Mouse (Mus musculus): ENCODE measurements around the gene Glul. TPM values are rescaled to one million over a fixed set of nuclear protein-coding genes. Genes with fewer than 3 reads are reported as not detected.

Glul gene
- total and polyA plus RNA-seq, 3 experiments, result 22.6 to 49.1 (median 45.2) TPM

DNA sequence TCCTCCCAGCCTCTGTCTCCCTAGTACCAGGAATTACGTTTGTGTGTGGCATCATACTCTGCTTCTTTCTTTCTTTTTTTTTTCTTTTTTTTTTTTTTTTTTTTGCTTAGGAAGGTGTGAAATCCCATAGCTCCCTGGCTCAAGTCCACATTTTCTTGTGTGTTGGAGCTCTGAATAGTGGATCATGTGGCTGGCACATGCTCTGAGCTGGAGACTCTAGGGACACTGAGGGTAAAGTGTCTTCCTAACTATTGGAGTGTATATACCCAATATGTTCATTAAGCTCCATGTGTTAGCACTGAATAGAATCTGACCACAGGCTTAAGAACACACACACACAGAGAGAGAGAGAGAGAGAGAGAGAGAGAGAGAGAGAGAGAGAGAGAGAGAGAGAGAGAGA, 34.0 kb downstream of the Glul start:
- in situ Hi-C loops (cut with MboI; ENCODE audit: low pct_ligation_motif_present, low pct_unique_long_range_greater_than_20kb, low sequenced_read_pairs), result no loop called here
- no peak overlapping the region for H3K27ac ChIP-seq (ENCODE audit: insufficient read depth, low read depth)
- no peak for DNase-seq (ENCODE audit: extremely low read depth)
- no peak for TF ChIP-seq MEF2A (IDR thresholded peaks at IDR 0.05; ENCODE audit: borderline replicate concordance, low read depth, low read length)
- TF ChIP-seq ETS1 (conservative IDR thresholded peaks at IDR 0.05; ENCODE audit: low read depth, low read length), result no peak
- TF ChIP-seq USF1 (IDR thresholded peaks at IDR 0.05; ENCODE audit: low read depth, low read length), result no peak
- TF ChIP-seq PAX5 (IDR thresholded peaks at IDR 0.05; ENCODE audit: low read length), result no peak
- no peak for TF ChIP-seq RCOR1 (conservative IDR thresholded peaks at IDR 0.05; ENCODE audit: low read depth, low read length)
- no peak for TF ChIP-seq IRF4 (IDR thresholded peaks at IDR 0.05; ENCODE audit: low read depth, low read length)
- TF ChIP-seq CHD1 (IDR thresholded peaks at IDR 0.05; ENCODE audit: low read depth, low read length), result no peak
- no peaks in the 10 kb centered on the region for H3K4me1 ChIP-seq (ENCODE audit: control insufficient read depth in 1 of 2, insufficient read depth in 2 of 2)
- peaks cover 2% of the 10 kb centered on the region for H3K9me3 ChIP-seq (replicated peaks; ENCODE audit: low read length)
- H3K9ac ChIP-seq (ENCODE audit: insufficient read depth, low read depth), result no peak overlapping the region
- no peak overlapping the region for H3K4me3 ChIP-seq (replicated peaks in 1 of 3; ENCODE audit: low read depth in 2 of 3, low read length in 2 of 3, poor library complexity in 1 of 3)
- no peak overlapping the region for H3K4me2 ChIP-seq (ENCODE audit: insufficient read depth, low read depth, poor library complexity, severe bottlenecking)
- H3K36me3 ChIP-seq (replicated peaks in 1 of 2; ENCODE audit: control insufficient read depth in 1 of 2, insufficient read depth in 1 of 2, low read length in 1 of 2), result no peaks in the 10 kb centered on the region
- dilution Hi-C loops (cut with MboI; ENCODE audit: extremely low pct_ligation_motif_present, extremely low pct_unique_long_range_greater_than_20kb, low sequenced_read_pairs), result no loop called here
- no peaks in the 10 kb centered on the region for H3K79me2 ChIP-seq (replicated peaks; ENCODE audit: control insufficient read depth, extremely low read depth, insufficient read depth, poor library complexity, severe bottlenecking)
- H3K27me3 ChIP-seq (replicated peaks), result no peaks in the 10 kb centered on the region

DNA sequence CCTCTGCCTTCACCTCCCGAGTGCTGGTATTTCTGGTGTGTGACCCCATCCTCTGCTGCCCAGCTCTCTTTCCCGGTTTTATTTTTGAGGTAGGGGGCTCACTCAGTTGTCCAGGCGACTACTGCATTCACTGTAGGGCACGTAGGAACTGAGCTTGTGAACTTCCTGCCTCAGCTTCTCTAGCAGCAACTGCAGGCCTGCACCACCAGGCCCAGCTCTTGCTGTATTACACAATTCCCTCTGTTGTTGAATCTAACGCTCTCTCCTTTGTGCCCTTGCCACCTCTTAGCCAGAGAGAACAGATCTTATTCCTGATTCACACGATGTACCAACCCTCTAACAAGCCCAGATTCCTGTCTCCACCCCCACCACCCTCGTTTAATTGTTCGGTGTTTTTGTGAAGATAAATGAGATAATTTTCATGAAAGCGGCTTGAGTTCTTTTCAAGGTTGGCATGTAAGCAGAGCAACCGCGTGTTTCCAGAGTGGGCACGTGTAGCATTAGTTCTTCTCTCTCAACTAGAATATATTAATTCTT, 36.2 kb downstream of the Glul start:
- no peak overlapping the region for H3K27ac ChIP-seq (ENCODE audit: insufficient read depth, low read depth)
- TF ChIP-seq MYC (IDR thresholded peaks at IDR 0.05; ENCODE audit: low read depth, low read length) (no peak), SMC3 (IDR thresholded peaks at IDR 0.05; ENCODE audit: low read depth, low read length) (no peak), KAT2A (IDR thresholded peaks at IDR 0.05; ENCODE audit: insufficient replicate concordance, low read length) (no peak), NRF1 (IDR thresholded peaks at IDR 0.05; ENCODE audit: low read depth, low read length) (no peak), GABPA (IDR thresholded peaks at IDR 0.05; ENCODE audit: insufficient replicate concordance, low read depth, low read length) (no peak), ELF1 (IDR thresholded peaks at IDR 0.05; ENCODE audit: low read depth, low read length) (no peak), HCFC1 (IDR thresholded peaks at IDR 0.05; ENCODE audit: low read depth, low read length) (no peak), USF1 (IDR thresholded peaks at IDR 0.05; ENCODE audit: low read depth, low read length) (no peak), RCOR1 (conservative IDR thresholded peaks at IDR 0.05; ENCODE audit: low read depth, low read length) (no peak), MAX (IDR thresholded peaks at IDR 0.05; ENCODE audit: low read length) (no peak), POLR2A (IDR thresholded peaks at IDR 0.05; ENCODE audit: low read depth, low read length) (no peak)
- H3K9ac ChIP-seq (ENCODE audit: insufficient read depth, low read depth), result no peak overlapping the region
- no peak for DNase-seq (ENCODE audit: extremely low read depth)
- no peak overlapping the region for H3K4me3 ChIP-seq (replicated peaks in 1 of 3; ENCODE audit: low read depth in 2 of 3, low read length in 2 of 3, poor library complexity in 1 of 3)
- no peaks in the 10 kb centered on the region for H3K79me2 ChIP-seq (replicated peaks; ENCODE audit: control insufficient read depth, extremely low read depth, insufficient read depth, poor library complexity, severe bottlenecking)
- peaks cover 2% of the 10 kb centered on the region for H3K9me3 ChIP-seq (replicated peaks; ENCODE audit: low read length)
- no peaks in the 10 kb centered on the region for H3K36me3 ChIP-seq (replicated peaks in 1 of 2; ENCODE audit: control insufficient read depth in 1 of 2, insufficient read depth in 1 of 2, low read length in 1 of 2)
- dilution Hi-C loops (cut with MboI; ENCODE audit: extremely low pct_ligation_motif_present, extremely low pct_unique_long_range_greater_than_20kb, low sequenced_read_pairs) (no loop called here), in situ Hi-C loops (cut with MboI; ENCODE audit: low pct_ligation_motif_present, low pct_unique_long_range_greater_than_20kb, low sequenced_read_pairs) (no loop called here)
- H3K4me1 ChIP-seq (ENCODE audit: control insufficient read depth in 1 of 2, insufficient read depth in 2 of 2), result no peaks in the 10 kb centered on the region
- H3K27me3 ChIP-seq (replicated peaks), result no peaks in the 10 kb centered on the region
- no peak overlapping the region for H3K4me2 ChIP-seq (ENCODE audit: insufficient read depth, low read depth, poor library complexity, severe bottlenecking)
